Mouse (Mus musculus) erythroid progenitor cell, adult 5-6 weeks (primary cell): ENCODE results near the gene Slc25a42. TPM values are rescaled to one million over a fixed set of nuclear protein-coding genes. Genes with fewer than 3 reads are reported as not detected.

Experiments used
- ATAC-seq: replicated peaks from 2 replicates; pipeline ENCODE4 v1.8.0; 2016; ENCODE audit warnings: moderate number of reproducible peaks, mild to moderate bottlenecking, moderate TSS enrichment, inconsistent platforms; ENCODE audit not compliant: poor library complexity, low FRiP score, severe bottlenecking
- total RNA-seq, 2 experiments: library from RNA; stranded (forward) in 1 of 2; stranded (reverse) in 1 of 2; fragments of 150-400 nt in 1 of 2; fragments of 186-747, 209-891 nt in 1 of 2; gene quantifications; 2 replicates each; pipeline versions ENCODE4 v1.2.3 to v1.2.4; 2015 to 2017; ENCODE audit warnings: low replicate concordance in 2 of 2

Slc25a42 gene
- total RNA-seq, 2 experiments from 2014 or later: 24.4 to 30.6 TPM

DNA sequence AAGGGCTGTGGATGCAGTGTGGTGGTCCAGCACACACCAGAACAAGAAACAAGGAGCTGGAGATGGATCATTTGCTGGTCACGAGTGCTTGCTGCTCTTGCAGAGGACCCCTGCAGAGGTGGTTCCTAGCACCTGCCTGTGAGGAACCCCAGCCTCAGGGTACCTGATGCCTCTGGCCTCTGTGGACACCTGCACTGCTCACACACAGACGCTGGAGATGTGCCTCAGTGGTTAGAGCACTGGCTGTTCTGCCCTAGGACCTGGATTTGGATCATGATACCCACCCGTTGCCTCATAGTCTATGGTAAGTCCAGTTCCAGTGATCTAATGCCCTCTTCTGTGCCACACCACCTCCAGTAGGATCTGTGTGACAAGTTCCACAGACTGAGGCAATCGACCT, 75.5 kb downstream of the Slc25a42 start:
- no peak for ATAC-seq

- ATAC-seq: no peak
Observed at GRCm38 (mm10) chr8:70134931-70135330, 77.2 kb downstream of the Slc25a42 start.

Other genes with a start within 250 kb of the Slc25a42 start
- 42.8 and 46.9 TPM in 2 replicates for gene Gatad2a, start 215.9 kb downstream of the Slc25a42 start, total RNA-seq (2015; ENCODE audit: low replicate concordance)
- 47.5 and 48.0 TPM in 2 replicates for gene Gatad2a, start 215.9 kb downstream of the Slc25a42 start, total RNA-seq (2017; ENCODE audit: low replicate concordance)
- gene Mau2, start 169.6 kb downstream of the Slc25a42 start, total RNA-seq (2015; ENCODE audit: low replicate concordance): 27.2 and 35.3 TPM in 2 replicates
- 39.1 and 39.2 TPM in 2 replicates for gene Mau2, start 169.6 kb downstream of the Slc25a42 start, total RNA-seq (2017; ENCODE audit: low replicate concordance)
- 15.9 and 20.1 TPM in 2 replicates for gene Sugp1, start 169.5 kb downstream of the Slc25a42 start, total RNA-seq (2015; ENCODE audit: low replicate concordance)
- gene Sugp1, start 169.5 kb downstream of the Slc25a42 start, total RNA-seq (2017; ENCODE audit: low replicate concordance): 21.0 and 24.9 TPM in 2 replicates
- 1.3 TPM in 1 of 2 replicates, not detected in the other for gene Tm6sf2, start 139.4 kb downstream of the Slc25a42 start, total RNA-seq (2015; ENCODE audit: low replicate concordance)
- not detected in 2 replicates for gene Tm6sf2, start 139.4 kb downstream of the Slc25a42 start, total RNA-seq (2017; ENCODE audit: low replicate concordance)
- gene Hapln4, start 128.8 kb downstream of the Slc25a42 start, total RNA-seq (2015; ENCODE audit: low replicate concordance): not detected in 2 replicates
- not detected in 2 replicates for gene Hapln4, start 128.8 kb downstream of the Slc25a42 start, total RNA-seq (2017; ENCODE audit: low replicate concordance)
- not detected in 2 replicates for gene Ncan, start 91.4 kb downstream of the Slc25a42 start, total RNA-seq (2015; ENCODE audit: low replicate concordance)
- not detected in 2 replicates for gene Ncan, start 91.4 kb downstream of the Slc25a42 start, total RNA-seq (2017; ENCODE audit: low replicate concordance)
- 8.3 TPM in 1 of 2 replicates, not detected in the other for gene Nr2c2ap, start 81.0 kb downstream of the Slc25a42 start, total RNA-seq (2015; ENCODE audit: low replicate concordance)
- gene Nr2c2ap, start 81.0 kb downstream of the Slc25a42 start, total RNA-seq (2017; ENCODE audit: low replicate concordance): 2.3 TPM in 1 of 2 replicates, not detected in the other
- gene Rfxank, start 73.2 kb downstream of the Slc25a42 start, total RNA-seq (2015; ENCODE audit: low replicate concordance): 5.8 and 16.3 TPM in 2 replicates
- 2.3 and 4.9 TPM in 2 replicates for gene Rfxank, start 73.2 kb downstream of the Slc25a42 start, total RNA-seq (2017; ENCODE audit: low replicate concordance)
- gene Borcs8, start 72.8 kb downstream of the Slc25a42 start, total RNA-seq (2015; ENCODE audit: low replicate concordance): 18.7 and 20.5 TPM in 2 replicates
- 17.3 and 24.7 TPM in 2 replicates for gene Borcs8, start 72.8 kb downstream of the Slc25a42 start, total RNA-seq (2017; ENCODE audit: low replicate concordance)
- gene Mef2b, start 72.6 kb downstream of the Slc25a42 start, total RNA-seq (2015; ENCODE audit: low replicate concordance): not detected in 2 replicates
- not detected in 2 replicates for gene Mef2b, start 72.6 kb downstream of the Slc25a42 start, total RNA-seq (2017; ENCODE audit: low replicate concordance)
- gene Tmem161a, start 39.9 kb downstream of the Slc25a42 start, total RNA-seq (2015; ENCODE audit: low replicate concordance): 2.9 and 14.1 TPM in 2 replicates
- gene Tmem161a, start 39.9 kb downstream of the Slc25a42 start, total RNA-seq (2017; ENCODE audit: low replicate concordance): 4.9 and 6.5 TPM in 2 replicates
- 36.8 and 49.0 TPM in 2 replicates for gene Sugp2, start 21.9 kb upstream of the Slc25a42 start, total RNA-seq (2015; ENCODE audit: low replicate concordance)
- gene Sugp2, start 21.9 kb upstream of the Slc25a42 start, total RNA-seq (2017; ENCODE audit: low replicate concordance): 51.5 and 60.7 TPM in 2 replicates
- 15.1 and 26.4 TPM in 2 replicates for gene Armc6, start 22.2 kb upstream of the Slc25a42 start, total RNA-seq (2015; ENCODE audit: low replicate concordance)
- gene Armc6, start 22.2 kb upstream of the Slc25a42 start, total RNA-seq (2017; ENCODE audit: low replicate concordance): 5.1 TPM in 1 of 2 replicates, not detected in the other
- gene Homer3, start 70.5 kb upstream of the Slc25a42 start, total RNA-seq (2015; ENCODE audit: low replicate concordance): 1.3 TPM in 1 of 2 replicates, not detected in the other
- gene Homer3, start 70.5 kb upstream of the Slc25a42 start, total RNA-seq (2017; ENCODE audit: low replicate concordance): not detected in 2 replicates
- 2.5 and 9.2 TPM in 2 replicates for gene Ddx49, start 90.2 kb upstream of the Slc25a42 start, total RNA-seq (2015; ENCODE audit: low replicate concordance)
- gene Ddx49, start 90.2 kb upstream of the Slc25a42 start, total RNA-seq (2017; ENCODE audit: low replicate concordance): 12.5 and 30.4 TPM in 2 replicates
- gene Cope, start 90.2 kb upstream of the Slc25a42 start, total RNA-seq (2015; ENCODE audit: low replicate concordance): 78.6 and 122 TPM in 2 replicates
- 16.7 and 51.7 TPM in 2 replicates for gene Cope, start 90.2 kb upstream of the Slc25a42 start, total RNA-seq (2017; ENCODE audit: low replicate concordance)
- gene Cers1, start 103.5 kb upstream of the Slc25a42 start, total RNA-seq (2015; ENCODE audit: low replicate concordance): not detected in 2 replicates
- not detected in 2 replicates for gene Cers1, start 103.5 kb upstream of the Slc25a42 start, total RNA-seq (2017; ENCODE audit: low replicate concordance)
- not detected in 2 replicates for gene Gdf1, start 117.5 kb upstream of the Slc25a42 start, total RNA-seq (2015; ENCODE audit: low replicate concordance)
- not detected in 2 replicates for gene Gdf1, start 117.5 kb upstream of the Slc25a42 start, total RNA-seq (2017; ENCODE audit: low replicate concordance)
- gene Upf1, start 141.0 kb upstream of the Slc25a42 start, total RNA-seq (2015; ENCODE audit: low replicate concordance): 18.4 and 20.2 TPM in 2 replicates
- 32.5 and 43.9 TPM in 2 replicates for gene Upf1, start 141.0 kb upstream of the Slc25a42 start, total RNA-seq (2017; ENCODE audit: low replicate concordance)
- gene Comp, start 161.3 kb upstream of the Slc25a42 start, total RNA-seq (2015; ENCODE audit: low replicate concordance): not detected in 2 replicates
- gene Comp, start 161.3 kb upstream of the Slc25a42 start, total RNA-seq (2017; ENCODE audit: low replicate concordance): 0.39 TPM in 1 of 2 replicates, not detected in the other
- gene Crtc1, start 227.3 kb upstream of the Slc25a42 start, total RNA-seq (2015; ENCODE audit: low replicate concordance): 3.8 and 8.6 TPM in 2 replicates
- 0.64 and 2.3 TPM in 2 replicates for gene Crtc1, start 227.3 kb upstream of the Slc25a42 start, total RNA-seq (2017; ENCODE audit: low replicate concordance)